Mouse (Mus musculus): ENCODE results near the gene Zfyve28. TPM values are rescaled to one million over a fixed set of nuclear protein-coding genes. Genes with fewer than 3 reads are reported as not detected.

Zfyve28 gene
- polyA plus RNA-seq, 1 experiment from 2014 or later, result 0.72 TPM

DNA sequence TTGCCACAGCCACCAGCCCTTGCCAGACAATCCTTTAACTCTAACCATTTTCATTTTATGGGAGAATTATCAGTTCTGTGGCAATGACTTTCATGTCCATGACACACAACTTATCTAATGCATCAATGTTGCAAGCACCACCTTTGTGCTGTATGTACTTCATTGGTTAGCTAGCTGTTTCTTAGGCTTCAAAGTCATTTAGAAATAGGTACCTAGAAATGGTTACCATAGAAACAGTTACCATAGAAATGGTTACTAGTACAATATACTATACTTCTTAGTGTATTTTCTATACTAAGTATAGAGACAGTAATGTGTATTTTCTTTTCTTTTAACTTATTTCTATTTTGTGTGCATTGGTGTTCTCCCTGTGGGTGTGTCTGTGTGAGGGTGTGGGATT is 37.0 kb upstream of the Zfyve28 start:
- no peak for ATAC-seq (replicated peaks; ENCODE audit: extremely low read depth, insufficient read depth, low FRiP score)
- no peaks in the 10 kb centered on the region for H3K36me3 ChIP-seq (ENCODE audit: control insufficient read depth, insufficient read depth)
- no peaks in the 10 kb centered on the region for H3K9me3 ChIP-seq (replicated peaks; ENCODE audit: control insufficient read depth, low read length)
- H3K9ac ChIP-seq (ENCODE audit: low read length), result no peak overlapping the region
- H3K4me1 ChIP-seq (ENCODE audit: control insufficient read depth, insufficient read depth, low read length), result peaks cover 13% of the 10 kb centered on the region
- no peaks in the 10 kb centered on the region for H3K27me3 ChIP-seq (ENCODE audit: control insufficient read depth, insufficient read depth, low read length)
- no peak overlapping the region for H3K27ac ChIP-seq (ENCODE audit: low read length)
- no peak overlapping the region for H3K4me3 ChIP-seq (ENCODE audit: low read length)
- H3K4me2 ChIP-seq (ENCODE audit: low read depth, low read length), result no peak overlapping the region

DNA sequence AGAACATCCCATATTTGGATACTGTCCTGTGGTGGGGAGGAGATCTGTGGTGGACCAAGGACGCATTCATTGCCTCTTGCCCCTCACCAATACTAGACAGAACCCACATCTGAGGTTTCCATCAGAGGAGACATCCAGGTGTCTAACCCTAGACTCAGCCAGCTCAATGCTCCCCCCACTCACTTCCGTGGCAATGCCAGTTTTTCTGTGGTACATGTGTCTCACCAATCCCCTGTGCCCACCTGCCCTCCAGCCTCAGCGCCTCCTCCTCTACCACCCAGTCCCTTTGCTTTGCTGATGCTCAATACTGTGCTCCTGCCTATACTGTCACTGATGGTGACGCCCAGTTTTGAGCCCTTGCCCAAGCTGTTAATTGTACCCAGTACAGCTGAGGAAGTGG is 33.0 kb upstream of the Zfyve28 start:
- Histone ChIP-seq H3K27me3 (ENCODE audit: control insufficient read depth, insufficient read depth, low read length) (no peaks in the 10 kb centered on the region), H3K9ac (ENCODE audit: low read length) (no peak overlapping the region), H3K9me3 (replicated peaks; ENCODE audit: control insufficient read depth, low read length) (no peaks in the 10 kb centered on the region), H3K4me3 (ENCODE audit: low read length) (no peak overlapping the region), H3K4me1 (ENCODE audit: control insufficient read depth, insufficient read depth, low read length) (peaks cover 3% of the 10 kb centered on the region), H3K36me3 (ENCODE audit: control insufficient read depth, insufficient read depth) (no peaks in the 10 kb centered on the region), H3K27ac (ENCODE audit: low read length) (no peak overlapping the region), H3K4me2 (ENCODE audit: low read depth, low read length) (no peak overlapping the region)
- no peak for ATAC-seq (replicated peaks; ENCODE audit: extremely low read depth, insufficient read depth, low FRiP score)
- 72% methylated on average over 4 of the region's 4 CpGs for WGBS

- Histone ChIP-seq H3K9ac (ENCODE audit: low read length) (no peak overlapping the region), H3K4me1 (ENCODE audit: control insufficient read depth, insufficient read depth, low read length) (no peaks in the 10 kb centered on the region), H3K4me3 (ENCODE audit: low read length) (no peak overlapping the region), H3K4me2 (ENCODE audit: low read depth, low read length) (no peak overlapping the region), H3K9me3 (replicated peaks; ENCODE audit: control insufficient read depth, low read length) (no peaks in the 10 kb centered on the region), H3K27me3 (ENCODE audit: control insufficient read depth, insufficient read depth, low read length) (no peaks in the 10 kb centered on the region), H3K27ac (ENCODE audit: low read length) (no peak overlapping the region), H3K36me3 (ENCODE audit: control insufficient read depth, insufficient read depth) (no peaks in the 10 kb centered on the region)
- WGBS, result 60% methylated on average over 2 of the region's 2 CpGs
- ATAC-seq (replicated peaks; ENCODE audit: extremely low read depth, insufficient read depth, low FRiP score), result no peak
These were observed 31.3 kb upstream of the Zfyve28 start for GRCm38 (mm10) chr5:34319491-34320034.

GRCm38 (mm10) chr5:34309016-34309415 is 20.8 kb upstream of the Zfyve28 start:
- WGBS, result 50% methylated on average over 3 of the region's 3 CpGs

DNA sequence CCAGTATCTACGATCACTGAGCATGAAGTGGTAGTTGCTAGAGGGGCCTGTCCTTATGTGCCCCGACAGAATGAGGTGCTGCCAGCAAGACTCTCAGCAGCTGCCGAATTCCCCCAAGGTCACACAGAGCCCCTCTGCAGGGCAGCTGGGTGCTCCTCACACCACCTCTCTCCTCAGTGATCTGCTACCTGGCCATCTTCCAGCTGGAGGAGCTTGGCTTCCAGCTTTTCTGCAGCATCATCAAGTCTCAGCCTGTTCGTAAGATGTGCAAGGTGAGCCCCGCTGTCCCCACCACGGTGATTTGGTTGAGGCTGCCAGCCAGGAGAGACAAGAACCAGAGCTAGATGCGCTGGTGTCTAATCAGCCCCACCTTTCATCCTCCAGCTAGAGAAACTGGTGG is 14.1 kb upstream of the Zfyve28 start:
- no peak for ATAC-seq (replicated peaks; ENCODE audit: extremely low read depth, insufficient read depth, low FRiP score)
- 56% methylated on average over 7 of the region's 7 CpGs for WGBS

More at GRCm38 (mm10) chr5:34309016-34309415, 20.8 kb upstream of the Zfyve28 start:
- Histone ChIP-seq H3K9ac (ENCODE audit: low read length) (no peak overlapping the region), H3K4me2 (ENCODE audit: low read depth, low read length) (no peak overlapping the region), H3K36me3 (ENCODE audit: control insufficient read depth, insufficient read depth) (no peaks in the 10 kb centered on the region), H3K27ac (ENCODE audit: low read length) (no peak overlapping the region), H3K4me1 (ENCODE audit: control insufficient read depth, insufficient read depth, low read length) (no peaks in the 10 kb centered on the region), H3K4me3 (ENCODE audit: low read length) (no peak overlapping the region), H3K9me3 (replicated peaks; ENCODE audit: control insufficient read depth, low read length) (no peaks in the 10 kb centered on the region), H3K27me3 (ENCODE audit: control insufficient read depth, insufficient read depth, low read length) (no peaks in the 10 kb centered on the region; the same call in 1 of the 2 replicates)
- ATAC-seq (replicated peaks; ENCODE audit: extremely low read depth, insufficient read depth, low FRiP score), result no peak

DNA sequence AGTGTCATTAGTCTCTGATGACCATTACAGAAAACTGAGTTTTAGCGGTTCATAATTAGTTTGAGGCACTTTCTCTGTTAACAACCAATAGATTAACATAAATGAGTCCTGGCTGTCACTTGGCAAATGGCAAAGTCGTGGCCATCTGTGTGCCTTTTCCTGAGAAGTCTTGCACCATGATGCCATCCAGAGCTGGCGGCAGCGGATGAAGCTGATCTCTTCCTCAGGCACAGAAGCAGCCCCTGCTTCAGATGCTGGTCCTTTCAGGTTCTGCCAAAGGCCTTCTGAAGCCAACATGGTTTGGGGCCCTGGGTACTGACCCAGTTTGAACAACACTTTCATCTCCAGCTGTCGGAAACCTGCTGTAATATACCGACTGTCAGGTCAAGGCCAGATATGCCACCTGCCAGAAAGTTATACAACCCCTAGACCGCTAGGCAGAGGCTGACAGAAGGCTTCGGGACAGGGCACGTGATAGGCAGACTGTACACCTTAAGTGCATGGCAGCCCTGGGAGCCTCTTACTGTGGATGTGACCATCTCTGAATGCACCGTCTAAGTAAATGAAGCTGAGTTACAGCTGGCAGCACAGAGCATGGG is 10.8 kb upstream of the Zfyve28 start:
- ATAC-seq (replicated peaks; ENCODE audit: extremely low read depth, insufficient read depth, low FRiP score), result no peak
- H3K9ac ChIP-seq (ENCODE audit: low read length), result no peak overlapping the region
- no peaks in the 10 kb centered on the region for H3K9me3 ChIP-seq (replicated peaks; ENCODE audit: control insufficient read depth, low read length)
- whole genome bisulfite sequencing, result 84% methylated on average over 10 of the region's 10 CpGs
- H3K4me3 ChIP-seq (ENCODE audit: low read length), result no peak overlapping the region
- peaks cover 11% of the 10 kb centered on the region for H3K27me3 ChIP-seq (ENCODE audit: control insufficient read depth, insufficient read depth, low read length)
- no peak overlapping the region for H3K27ac ChIP-seq (ENCODE audit: low read length)
- peaks cover 9% of the 10 kb centered on the region for H3K4me1 ChIP-seq (ENCODE audit: control insufficient read depth, insufficient read depth, low read length)
- no peak overlapping the region for H3K4me2 ChIP-seq (ENCODE audit: low read depth, low read length)
- no peaks in the 10 kb centered on the region for H3K36me3 ChIP-seq (ENCODE audit: control insufficient read depth, insufficient read depth)

More for the DNA sequence above, 14.1 kb upstream of the Zfyve28 start:
- no peaks in the 10 kb centered on the region for H3K36me3 ChIP-seq (ENCODE audit: control insufficient read depth, insufficient read depth)
- no peak overlapping the region for H3K4me3 ChIP-seq (ENCODE audit: low read length)
- H3K4me1 ChIP-seq (ENCODE audit: control insufficient read depth, insufficient read depth, low read length), result no peaks in the 10 kb centered on the region
- peaks cover 7% of the 10 kb centered on the region for H3K27me3 ChIP-seq (ENCODE audit: control insufficient read depth, insufficient read depth, low read length)
- H3K9me3 ChIP-seq (replicated peaks; ENCODE audit: control insufficient read depth, low read length), result no peaks in the 10 kb centered on the region
- no peak overlapping the region for H3K9ac ChIP-seq (ENCODE audit: low read length)
- H3K27ac ChIP-seq (ENCODE audit: low read length), result no peak overlapping the region
- H3K4me2 ChIP-seq (ENCODE audit: low read depth, low read length), result no peak overlapping the region

- no peak overlapping the region for H3K27ac ChIP-seq (ENCODE audit: low read length)
- no peak overlapping the region for H3K9ac ChIP-seq (ENCODE audit: low read length)
- H3K36me3 ChIP-seq (ENCODE audit: control insufficient read depth, insufficient read depth), result no peaks in the 10 kb centered on the region
- H3K9me3 ChIP-seq (replicated peaks; ENCODE audit: control insufficient read depth, low read length), result no peaks in the 10 kb centered on the region
- H3K27me3 ChIP-seq (ENCODE audit: control insufficient read depth, insufficient read depth, low read length), result peaks cover 11% of the 10 kb centered on the region
- WGBS, result 40% methylated on average over 4 of the region's 4 CpGs
- H3K4me1 ChIP-seq (ENCODE audit: control insufficient read depth, insufficient read depth, low read length), result peaks cover 9% of the 10 kb centered on the region
- no peak for ATAC-seq (replicated peaks; ENCODE audit: extremely low read depth, insufficient read depth, low FRiP score)
- H3K4me2 ChIP-seq (ENCODE audit: low read depth, low read length), result no peak overlapping the region
- no peak overlapping the region for H3K4me3 ChIP-seq (ENCODE audit: low read length)
These were observed 9.8 kb upstream of the Zfyve28 start for GRCm38 (mm10) chr5:34298061-34298460.

DNA sequence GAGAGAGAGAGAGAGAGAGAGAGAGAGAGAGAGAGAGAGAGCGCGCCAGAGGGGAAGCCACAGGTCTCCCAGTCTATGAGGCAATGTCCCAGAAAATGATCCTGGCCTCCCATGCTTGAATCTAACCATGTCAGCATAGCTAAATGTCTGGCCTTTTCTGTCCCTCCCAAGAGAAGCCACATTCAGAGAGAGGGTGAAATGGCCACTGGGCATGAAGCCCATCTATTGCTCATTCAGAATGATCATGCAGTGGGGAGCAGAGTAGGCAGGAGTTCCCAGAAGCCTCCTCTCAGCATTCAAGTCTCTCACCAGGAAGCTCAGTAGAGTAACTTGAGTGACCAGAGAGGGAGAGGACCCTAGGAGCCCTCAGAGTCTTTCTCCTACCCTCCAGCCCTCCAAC is 6.9 kb upstream of the Zfyve28 start:
- Histone ChIP-seq H3K4me3 (ENCODE audit: low read length) (no peak overlapping the region), H3K4me1 (ENCODE audit: control insufficient read depth, insufficient read depth, low read length) (peaks cover 9% of the 10 kb centered on the region), H3K27me3 (ENCODE audit: control insufficient read depth, insufficient read depth, low read length) (peaks cover 17% of the 10 kb centered on the region), H3K36me3 (ENCODE audit: control insufficient read depth, insufficient read depth) (no peaks in the 10 kb centered on the region), H3K9ac (ENCODE audit: low read length) (no peak overlapping the region), H3K4me2 (ENCODE audit: low read depth, low read length) (no peak overlapping the region), H3K9me3 (replicated peaks; ENCODE audit: control insufficient read depth, low read length) (no peaks in the 10 kb centered on the region), H3K27ac (ENCODE audit: low read length) (no peak overlapping the region)
- no peak for ATAC-seq (replicated peaks; ENCODE audit: extremely low read depth, insufficient read depth, low FRiP score)
- 75% methylated on average over 2 of the region's 2 CpGs for WGBS

DNA sequence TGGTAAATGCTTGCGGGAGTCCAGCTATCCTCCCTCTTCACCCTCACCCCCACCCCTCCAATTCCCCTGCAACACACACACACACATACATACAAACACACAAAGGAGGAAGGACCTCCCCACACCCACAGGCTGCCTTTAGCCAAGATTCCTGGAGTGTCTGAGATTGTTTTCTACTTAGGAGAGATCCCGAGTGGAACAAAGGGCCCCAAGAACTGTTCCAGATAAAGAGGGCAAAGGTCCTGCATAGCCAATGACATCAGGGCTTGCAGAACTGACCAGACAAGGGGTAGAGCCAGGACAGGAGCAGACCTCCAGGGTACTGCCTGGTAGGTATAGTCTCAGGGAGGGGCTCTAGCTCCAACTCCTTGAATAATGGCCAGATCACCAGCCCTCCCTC is 6.4 kb upstream of the Zfyve28 start:
- Histone ChIP-seq H3K4me3 (ENCODE audit: low read length) (no peak overlapping the region), H3K27me3 (ENCODE audit: control insufficient read depth, insufficient read depth, low read length) (peaks cover 21% of the 10 kb centered on the region), H3K4me1 (ENCODE audit: control insufficient read depth, insufficient read depth, low read length) (peaks cover 9% of the 10 kb centered on the region), H3K36me3 (ENCODE audit: control insufficient read depth, insufficient read depth) (no peaks in the 10 kb centered on the region), H3K27ac (ENCODE audit: low read length) (no peak overlapping the region), H3K4me2 (ENCODE audit: low read depth, low read length) (no peak overlapping the region), H3K9ac (ENCODE audit: low read length) (no peak overlapping the region), H3K9me3 (replicated peaks; ENCODE audit: control insufficient read depth, low read length) (no peaks in the 10 kb centered on the region)
- peak; percentile 55; the same call in 1 of the 2 replicates for ATAC-seq (replicated peaks; ENCODE audit: extremely low read depth, insufficient read depth, low FRiP score)
- 20% methylated on average over 2 of the region's 2 CpGs for WGBS
